Mouse (Mus musculus): ENCODE measurements around the gene Aldh6a1. TPM values are rescaled to one million over a fixed set of nuclear protein-coding genes. Genes with fewer than 3 reads are reported as not detected.

Aldh6a1 gene
- polyA plus RNA-seq, 1 experiment = 2.6 TPM

DNA sequence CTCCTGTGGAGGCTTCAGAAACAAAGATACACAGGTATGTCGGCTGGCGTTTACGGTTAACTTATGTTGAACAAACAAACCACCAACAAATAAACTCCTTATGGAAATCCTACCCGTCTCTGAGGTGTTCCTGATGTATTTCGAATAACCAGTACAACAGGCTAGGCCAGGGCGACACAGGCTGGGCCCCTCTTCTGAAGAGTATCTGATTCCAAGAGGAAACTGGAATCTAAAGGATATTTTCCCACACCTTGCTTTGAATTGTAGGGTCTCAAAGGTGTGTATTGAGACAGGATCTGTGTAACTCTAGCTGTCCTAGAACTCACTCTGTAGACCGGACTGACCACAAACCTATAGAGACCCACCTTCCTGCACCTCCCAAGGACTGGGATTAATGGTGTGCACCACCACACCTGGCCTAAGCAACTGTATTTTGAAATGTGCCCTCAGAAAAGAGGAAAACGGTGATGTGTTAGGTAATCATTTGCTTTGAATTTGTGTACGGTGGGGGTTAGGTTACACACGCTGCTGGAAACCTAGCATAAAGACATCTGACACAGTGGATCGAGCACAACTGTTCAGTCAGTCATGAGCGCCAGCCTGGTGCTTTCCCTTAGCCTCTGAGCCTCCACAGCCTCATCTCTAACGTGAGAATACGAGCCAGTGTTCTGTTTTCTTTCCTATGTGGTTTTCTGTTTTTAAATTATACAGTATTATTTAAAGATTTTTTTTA lies 53.7 kb downstream of the Aldh6a1 start:
- TF ChIP-seq POLR2A (IDR thresholded peaks at IDR 0.05; ENCODE audit: low read depth, low read length) = no peak
- TF ChIP-seq CTCF (IDR thresholded peaks at IDR 0.05; ENCODE audit: extremely low read depth, insufficient read depth, insufficient read length, insufficient replicate concordance) = no peak
- Histone ChIP-seq H3K4me1 (ENCODE audit: control insufficient read depth, insufficient read depth, insufficient read length) (no peaks in the 10 kb centered on the region), H3K36me3 (ENCODE audit: control insufficient read depth, insufficient read depth, low read length) (peaks cover 11% of the 10 kb centered on the region), H3K27ac (ENCODE audit: insufficient read depth, low read length) (no peak overlapping the region), H3K4me3 (ENCODE audit: extremely low read depth, insufficient read depth, insufficient read length) (no peak overlapping the region), H3K27me3 (ENCODE audit: control insufficient read depth, insufficient read depth, low read length) (no peaks in the 10 kb centered on the region)
- no peak for DNase-seq (ENCODE audit: low read depth in 1 of 2, low spot score in 2 of 2)
- 83% methylated on average over 14 of the region's 14 CpGs for WGBS

GRCm38 (mm10) chr12:84393847-84394246 lies 57.0 kb downstream of the Aldh6a1 start:
- Histone ChIP-seq H3K36me3 (ENCODE audit: control insufficient read depth, insufficient read depth, low read length) (peaks cover 14% of the 10 kb centered on the region), H3K4me3 (ENCODE audit: extremely low read depth, insufficient read depth, insufficient read length) (no peak overlapping the region), H3K27ac (ENCODE audit: insufficient read depth, low read length) (no peak overlapping the region), H3K27me3 (ENCODE audit: control insufficient read depth, insufficient read depth, low read length) (no peaks in the 10 kb centered on the region), H3K4me1 (ENCODE audit: control insufficient read depth, insufficient read depth, insufficient read length) (no peaks in the 10 kb centered on the region)
- TF ChIP-seq POLR2A (IDR thresholded peaks at IDR 0.05; ENCODE audit: low read depth, low read length) (no peak), CTCF (IDR thresholded peaks at IDR 0.05; ENCODE audit: extremely low read depth, insufficient read depth, insufficient read length, insufficient replicate concordance) (no peak)
- DNase-seq (ENCODE audit: low read depth in 1 of 2, low spot score in 2 of 2) = no peak
- 92% methylated on average over 5 of the region's 5 CpGs for WGBS

DNA sequence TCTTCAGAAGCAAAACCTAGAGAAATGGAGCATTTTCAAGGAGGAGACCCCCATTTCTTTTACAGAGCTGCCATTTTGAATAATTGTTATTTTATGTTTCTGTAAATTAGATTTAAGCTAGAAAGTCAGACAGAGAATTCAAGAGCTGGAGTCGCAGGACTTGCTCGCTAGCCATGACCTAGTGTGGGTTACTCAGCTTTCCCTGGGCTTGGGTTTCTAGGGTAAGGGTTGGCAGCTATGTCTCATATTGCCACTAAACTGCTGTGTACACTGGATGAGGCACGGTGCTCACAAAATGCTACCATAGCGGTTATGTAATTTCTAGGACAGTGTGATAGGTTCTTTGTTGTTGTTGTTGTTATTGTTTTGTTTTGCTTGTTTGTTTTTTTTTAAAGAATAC lies 58.1 kb downstream of the Aldh6a1 start:
- no peak for TF ChIP-seq POLR2A (IDR thresholded peaks at IDR 0.05; ENCODE audit: low read depth, low read length)
- no peak for TF ChIP-seq CTCF (IDR thresholded peaks at IDR 0.05; ENCODE audit: extremely low read depth, insufficient read depth, insufficient read length, insufficient replicate concordance)
- Histone ChIP-seq H3K27ac (ENCODE audit: insufficient read depth, low read length) (no peak overlapping the region), H3K36me3 (ENCODE audit: control insufficient read depth, insufficient read depth, low read length) (peaks cover 14% of the 10 kb centered on the region), H3K4me1 (ENCODE audit: control insufficient read depth, insufficient read depth, insufficient read length) (peaks cover 3% of the 10 kb centered on the region), H3K4me3 (ENCODE audit: extremely low read depth, insufficient read depth, insufficient read length) (no peak overlapping the region), H3K27me3 (ENCODE audit: control insufficient read depth, insufficient read depth, low read length) (no peaks in the 10 kb centered on the region)
- no peak for DNase-seq (ENCODE audit: low read depth in 1 of 2, low spot score in 2 of 2)
- 96% methylated on average over 4 of the region's 4 CpGs for whole genome bisulfite sequencing

GRCm38 (mm10) chr12:84390336-84390735 lies 60.5 kb downstream of the Aldh6a1 start:
- no peak for TF ChIP-seq CTCF (IDR thresholded peaks at IDR 0.05; ENCODE audit: extremely low read depth, insufficient read depth, insufficient read length, insufficient replicate concordance)
- no peak for TF ChIP-seq POLR2A (IDR thresholded peaks at IDR 0.05; ENCODE audit: low read depth, low read length)
- Histone ChIP-seq H3K27me3 (ENCODE audit: control insufficient read depth, insufficient read depth, low read length) (no peaks in the 10 kb centered on the region), H3K36me3 (ENCODE audit: control insufficient read depth, insufficient read depth, low read length) (peaks cover 12% of the 10 kb centered on the region), H3K4me1 (ENCODE audit: control insufficient read depth, insufficient read depth, insufficient read length) (peaks cover 3% of the 10 kb centered on the region), H3K4me3 (ENCODE audit: extremely low read depth, insufficient read depth, insufficient read length) (no peak overlapping the region), H3K27ac (ENCODE audit: insufficient read depth, low read length) (no peak overlapping the region)
- no peak for DNase-seq (ENCODE audit: low read depth in 1 of 2, low spot score in 2 of 2)
- WGBS = 96% methylated on average over 6 of the region's 6 CpGs

GRCm38 (mm10) chr12:84388774-84389400 lies 61.9 kb downstream of the Aldh6a1 start:
- H3K27me3 ChIP-seq (ENCODE audit: control insufficient read depth, insufficient read depth, low read length) = no peaks in the 10 kb centered on the region
- H3K27ac ChIP-seq (ENCODE audit: insufficient read depth, low read length) = peak overlapping the region; percentile 52
- peaks cover 3% of the 10 kb centered on the region for H3K4me1 ChIP-seq (ENCODE audit: control insufficient read depth, insufficient read depth, insufficient read length)
- no peak for TF ChIP-seq POLR2A (IDR thresholded peaks at IDR 0.05; ENCODE audit: low read depth, low read length)
- no peak for TF ChIP-seq CTCF (IDR thresholded peaks at IDR 0.05; ENCODE audit: extremely low read depth, insufficient read depth, insufficient read length, insufficient replicate concordance)
- 17% methylated on average over 14 of the region's 14 CpGs for WGBS
- H3K4me3 ChIP-seq (ENCODE audit: extremely low read depth, insufficient read depth, insufficient read length) = peak overlapping the region; percentile 43
- peak; percentile 28 to 52 for DNase-seq (ENCODE audit: low read depth in 1 of 2, low spot score in 2 of 2)
- H3K36me3 ChIP-seq (ENCODE audit: control insufficient read depth, insufficient read depth, low read length) = peaks cover 11% of the 10 kb centered on the region

DNA sequence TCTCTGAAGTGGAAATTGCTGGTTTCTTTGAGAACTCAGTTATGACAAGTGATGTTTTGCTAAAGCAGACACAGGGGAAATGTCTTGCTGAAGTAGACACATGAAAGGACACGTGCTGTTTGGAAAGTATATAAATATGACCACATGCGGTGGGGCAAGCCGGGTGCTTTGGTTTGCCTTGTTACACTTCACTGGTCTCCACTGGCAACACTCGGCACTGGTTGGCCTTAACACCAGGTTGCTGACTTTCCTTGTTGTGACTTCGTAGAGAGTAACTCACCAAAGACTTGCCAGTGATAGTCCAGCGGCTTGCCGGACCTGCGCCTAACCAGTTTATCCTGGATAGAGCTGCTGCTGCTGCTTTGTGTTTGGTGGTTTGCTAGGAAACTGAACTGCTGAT lies 62.7 kb downstream of the Aldh6a1 start:
- peaks cover 11% of the 10 kb centered on the region for H3K36me3 ChIP-seq (ENCODE audit: control insufficient read depth, insufficient read depth, low read length)
- H3K4me3 ChIP-seq (ENCODE audit: extremely low read depth, insufficient read depth, insufficient read length) = no peak overlapping the region
- peak overlapping the region; percentile 31 for H3K27ac ChIP-seq (ENCODE audit: insufficient read depth, low read length)
- DNase-seq (ENCODE audit: low read depth in 1 of 2, low spot score in 2 of 2) = peak in 1 of 2 experiments; percentile 27
- peaks cover 3% of the 10 kb centered on the region for H3K4me1 ChIP-seq (ENCODE audit: control insufficient read depth, insufficient read depth, insufficient read length)
- TF ChIP-seq CTCF (IDR thresholded peaks at IDR 0.05; ENCODE audit: extremely low read depth, insufficient read depth, insufficient read length, insufficient replicate concordance) (no peak), POLR2A (IDR thresholded peaks at IDR 0.05; ENCODE audit: low read depth, low read length) (no peak)
- H3K27me3 ChIP-seq (ENCODE audit: control insufficient read depth, insufficient read depth, low read length) = no peaks in the 10 kb centered on the region
- 59% methylated on average over 8 of the region's 8 CpGs for WGBS

- Histone ChIP-seq H3K27me3 (ENCODE audit: control insufficient read depth, insufficient read depth, low read length) (no peaks in the 10 kb centered on the region), H3K36me3 (ENCODE audit: control insufficient read depth, insufficient read depth, low read length) (peaks cover 6% of the 10 kb centered on the region), H3K4me1 (ENCODE audit: control insufficient read depth, insufficient read depth, insufficient read length) (peaks cover 3% of the 10 kb centered on the region), H3K4me3 (ENCODE audit: extremely low read depth, insufficient read depth, insufficient read length) (no peak overlapping the region), H3K27ac (ENCODE audit: insufficient read depth, low read length) (no peak overlapping the region)
- TF ChIP-seq POLR2A (IDR thresholded peaks at IDR 0.05; ENCODE audit: low read depth, low read length) (no peak), CTCF (IDR thresholded peaks at IDR 0.05; ENCODE audit: extremely low read depth, insufficient read depth, insufficient read length, insufficient replicate concordance) (no peak)
- WGBS = 92% methylated on average over 4 of the region's 4 CpGs
- DNase-seq (ENCODE audit: low read depth in 1 of 2, low spot score in 2 of 2) = no peak
Observed at GRCm38 (mm10) chr12:84385408-84385807, 65.4 kb downstream of the Aldh6a1 start.

Data from spleen, adult 2 months (tissue).